Mouse (Mus musculus): ENCODE data around the gene Unc13b.

The Unc13b gene

DNA sequence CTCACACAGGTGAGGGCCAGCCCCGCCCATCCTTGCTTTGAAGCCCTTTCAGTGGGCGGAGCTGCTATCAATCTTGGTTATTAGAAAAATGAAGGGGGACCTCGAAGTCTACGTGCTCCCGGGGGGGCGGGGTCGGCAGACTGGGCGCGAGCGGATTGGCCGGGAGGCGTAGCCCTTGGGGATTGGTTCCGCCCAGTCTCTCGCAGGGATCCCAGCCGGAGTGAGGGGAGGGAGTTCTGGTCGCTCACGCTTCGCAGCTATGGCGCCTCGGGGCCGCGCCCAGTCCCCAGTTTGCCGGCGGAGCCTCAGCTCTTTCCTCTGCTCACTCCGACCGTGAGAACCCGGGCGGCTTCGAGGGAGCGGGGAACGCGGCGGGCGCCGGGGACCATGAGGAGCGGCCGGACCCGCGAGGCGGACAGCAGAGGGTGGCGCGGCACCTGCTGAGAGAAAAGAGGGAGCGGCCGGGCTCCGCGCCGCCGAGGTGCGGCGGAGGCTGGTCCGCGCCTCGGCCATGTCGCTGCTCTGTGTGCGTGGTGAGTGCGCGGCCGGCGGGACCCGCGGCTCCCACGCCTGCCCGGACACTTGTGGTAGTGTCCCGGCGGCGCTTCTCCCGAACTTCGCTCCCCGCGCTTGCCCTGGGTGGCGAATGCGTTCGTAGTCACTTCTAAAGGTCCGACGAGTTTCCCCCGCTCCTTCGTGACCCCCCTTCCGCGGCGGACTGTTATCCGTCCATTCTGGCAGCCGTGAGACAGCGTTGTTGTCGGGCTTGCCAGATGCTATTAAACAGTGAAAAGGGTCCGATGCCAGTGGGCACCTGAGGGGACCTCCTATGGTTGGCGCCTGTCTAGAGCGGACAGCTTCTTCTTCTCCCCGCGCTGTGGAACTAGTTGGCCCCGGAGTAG, at the start of gene Unc13b:
Gene Unc13b (plus strand): TSS at position 201 of the 902 bp plus-strand sequence.
- DNase-seq (ENCODE audit: low spot score in 2 of 2): peak; percentile 87 to 90

DNA sequence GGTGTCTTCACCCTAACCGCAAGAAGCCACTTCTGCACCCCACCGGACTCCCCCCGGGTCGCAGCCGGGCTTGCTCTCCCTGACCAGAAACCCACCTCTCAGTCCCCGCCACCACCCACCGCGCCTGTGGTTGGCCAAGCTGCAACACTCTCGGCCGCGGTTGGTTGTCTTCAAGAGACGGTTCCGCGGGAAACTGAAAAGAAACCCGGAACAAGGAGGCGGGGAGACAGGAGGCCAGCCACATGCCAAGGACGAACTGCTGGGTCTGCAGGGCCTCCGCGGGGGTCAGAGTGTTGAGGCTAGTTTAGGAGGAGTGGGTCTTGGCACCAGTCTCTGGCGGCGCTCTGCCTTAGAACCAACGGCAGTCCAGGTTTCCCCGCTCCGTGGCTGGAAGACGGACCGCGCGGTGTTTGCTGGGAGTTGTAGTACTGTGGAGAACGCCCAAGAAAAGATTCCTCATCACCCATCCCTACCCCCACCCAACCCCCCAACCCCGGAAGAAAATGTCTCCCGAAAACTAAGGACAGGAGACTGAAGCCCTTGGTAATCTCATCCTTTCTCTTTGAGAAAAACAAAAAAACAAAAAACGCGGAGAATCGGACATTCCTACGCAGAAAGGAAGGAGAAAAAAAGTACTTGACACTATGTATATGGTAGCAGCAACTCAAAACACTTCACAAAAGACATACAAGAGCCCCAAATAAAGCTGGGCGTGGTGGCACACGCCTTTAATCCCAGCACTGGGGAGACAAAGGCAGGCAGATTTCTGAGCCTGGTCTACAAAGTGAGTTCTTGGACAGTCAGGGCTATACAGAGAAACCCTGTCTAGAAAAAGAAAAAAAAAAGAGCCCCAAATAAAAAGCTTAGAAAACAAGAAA, 48.4 kb upstream of the Unc13b start, which contains the start of gene Fancg:
Gene Fancg (minus strand): TSS at position 346 of the 878 bp plus-strand sequence.
- DNase-seq (ENCODE audit: low spot score in 2 of 2): peak; percentile 86 to 87

DNA sequence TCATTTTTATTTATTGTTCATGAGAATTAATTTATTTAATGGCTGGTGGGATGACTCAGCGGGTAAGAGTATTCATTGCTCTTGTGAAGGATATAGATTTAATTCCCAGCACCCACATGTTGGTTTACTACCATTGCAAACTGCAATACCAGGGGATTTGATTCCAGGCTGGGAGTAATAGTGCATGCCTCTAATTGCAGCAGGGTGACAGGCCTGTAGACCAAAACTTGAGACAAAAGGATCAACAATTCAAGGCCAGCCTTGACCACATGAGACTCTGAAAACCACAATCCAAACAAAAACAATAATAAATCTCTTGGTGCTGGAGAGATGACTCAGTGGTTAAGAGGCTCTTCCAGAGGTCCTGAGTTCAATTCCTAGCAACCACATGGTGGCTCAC, 46.7 kb upstream of the Unc13b start:
- DNase-seq (ENCODE audit: low spot score in 2 of 2): no peak

DNA sequence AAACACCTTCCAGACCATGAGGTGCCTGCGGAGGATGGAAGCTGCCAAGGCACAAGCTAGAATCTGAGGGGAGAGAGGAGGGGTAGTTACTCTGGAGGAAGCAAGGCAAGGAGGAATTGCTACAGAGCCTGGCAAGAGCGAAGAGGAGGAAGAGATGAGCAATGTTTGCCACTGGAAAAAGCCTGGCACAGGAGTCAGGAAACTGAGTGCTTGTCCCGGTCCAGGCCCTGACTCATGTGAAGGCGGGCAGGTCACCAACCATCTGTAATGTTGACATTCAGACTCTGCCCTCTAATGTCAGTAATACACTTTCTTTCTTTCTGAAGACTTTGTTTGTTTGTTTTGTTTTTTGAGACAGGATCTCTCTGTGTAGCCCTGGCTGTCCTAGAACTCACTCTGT, 40.6 kb upstream of the Unc13b start:
- no peak for DNase-seq (ENCODE audit: low spot score in 2 of 2)

DNA sequence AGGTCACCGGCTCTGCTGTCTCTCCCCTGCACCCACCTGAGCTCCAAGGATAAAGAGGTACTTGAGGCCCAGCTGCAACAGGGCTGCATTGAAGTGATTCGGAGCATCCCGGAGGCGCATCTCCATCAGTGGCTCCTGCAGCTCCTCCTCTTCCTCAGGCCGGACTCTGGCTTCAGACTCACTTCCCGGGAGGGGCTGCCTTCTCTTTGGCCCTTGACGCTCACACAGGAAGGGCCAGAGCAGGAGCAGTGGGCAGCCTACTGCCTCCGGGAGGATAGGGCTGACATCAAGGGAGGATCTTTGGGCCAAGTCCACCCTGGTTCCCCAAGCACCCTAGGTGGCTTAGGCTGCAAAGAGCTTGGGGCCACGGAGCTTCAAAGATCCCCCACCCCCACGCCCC, 39.6 kb upstream of the Unc13b start:
- peak in 1 of 2 experiments; percentile 41 for DNase-seq (ENCODE audit: low spot score in 2 of 2)

DNA sequence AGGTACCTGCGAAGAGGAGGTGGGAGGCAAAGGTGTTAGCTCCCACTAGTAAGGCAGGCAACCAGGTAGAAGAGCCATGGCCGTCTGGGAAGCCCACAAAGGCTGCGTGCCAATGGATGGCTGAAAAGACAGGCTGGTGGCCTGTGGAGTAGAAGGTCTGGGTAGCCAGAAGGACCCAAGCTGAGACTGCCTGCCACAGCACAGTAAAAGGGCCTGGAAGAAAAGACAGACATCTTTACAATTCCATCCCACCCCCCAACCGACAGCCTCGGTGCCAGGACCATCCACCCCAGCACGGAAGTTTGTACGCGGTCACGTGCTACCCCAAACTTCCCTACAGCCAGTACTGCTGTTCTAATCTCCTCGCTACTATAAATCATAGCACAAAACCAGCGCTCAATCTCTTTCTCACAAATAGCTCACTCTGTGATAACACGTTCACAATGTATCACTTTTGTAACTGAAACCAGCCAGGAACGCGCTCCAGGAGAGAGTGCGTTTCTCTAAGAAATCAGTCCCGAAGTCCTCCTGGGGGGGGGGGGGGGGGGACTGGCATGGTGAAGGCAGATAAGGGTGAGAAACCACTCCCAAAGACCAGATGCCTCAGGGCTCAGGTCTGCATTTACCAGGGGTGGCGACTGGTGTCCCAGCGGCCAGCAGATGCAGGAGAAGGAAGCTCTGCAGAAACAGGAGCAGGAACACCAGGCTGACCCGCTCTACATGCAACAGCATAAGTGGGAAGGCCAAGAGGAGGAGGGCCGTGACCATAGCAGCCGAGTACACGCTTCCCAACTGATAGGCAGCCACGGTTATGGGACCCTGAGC, 38.9 kb upstream of the Unc13b start:
- DNase-seq (ENCODE audit: low spot score in 2 of 2): no peak

DNA sequence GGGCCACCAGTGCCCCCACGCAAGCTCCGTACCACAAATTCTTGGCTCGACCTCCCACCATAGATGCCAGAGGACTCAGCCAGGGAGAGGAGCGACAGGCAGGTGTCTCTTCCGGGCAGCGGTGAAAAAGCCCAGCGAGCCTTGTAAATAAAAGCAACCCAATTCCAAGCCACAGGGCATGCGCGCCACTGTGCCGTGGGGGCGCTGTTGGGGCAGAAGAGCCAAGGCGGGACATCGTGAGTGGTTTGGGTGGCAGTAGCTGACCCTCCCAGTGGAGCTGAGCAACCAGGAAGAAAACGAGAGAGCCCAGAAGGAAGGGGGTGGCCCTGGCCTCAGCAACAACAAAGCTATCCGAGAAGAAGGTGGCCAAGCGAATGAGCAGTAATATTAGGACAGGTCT, 37.9 kb upstream of the Unc13b start:
- no peak for DNase-seq (ENCODE audit: low spot score in 2 of 2)

DNA sequence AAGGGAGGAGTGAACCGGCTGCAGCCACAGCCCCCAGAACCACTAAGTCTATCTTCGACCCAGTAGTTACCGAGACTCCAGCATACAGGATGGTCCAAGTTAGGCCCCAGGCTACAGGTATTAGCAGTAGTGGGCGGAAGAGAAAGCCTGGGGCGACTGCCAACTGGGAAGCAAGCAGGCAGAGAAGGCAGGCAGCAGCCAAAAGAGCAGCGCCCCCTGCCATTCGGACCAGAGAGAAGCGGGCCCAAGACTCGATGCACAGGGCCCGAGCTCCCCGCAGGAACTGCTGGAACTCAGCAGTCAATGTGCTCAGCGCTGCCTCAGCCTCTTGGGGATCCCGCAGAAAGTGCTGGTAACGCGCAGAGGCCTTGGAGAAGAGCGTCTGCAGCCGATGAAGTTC, 37.4 kb upstream of the Unc13b start:
- DNase-seq (ENCODE audit: low spot score in 2 of 2): no peak

DNA sequence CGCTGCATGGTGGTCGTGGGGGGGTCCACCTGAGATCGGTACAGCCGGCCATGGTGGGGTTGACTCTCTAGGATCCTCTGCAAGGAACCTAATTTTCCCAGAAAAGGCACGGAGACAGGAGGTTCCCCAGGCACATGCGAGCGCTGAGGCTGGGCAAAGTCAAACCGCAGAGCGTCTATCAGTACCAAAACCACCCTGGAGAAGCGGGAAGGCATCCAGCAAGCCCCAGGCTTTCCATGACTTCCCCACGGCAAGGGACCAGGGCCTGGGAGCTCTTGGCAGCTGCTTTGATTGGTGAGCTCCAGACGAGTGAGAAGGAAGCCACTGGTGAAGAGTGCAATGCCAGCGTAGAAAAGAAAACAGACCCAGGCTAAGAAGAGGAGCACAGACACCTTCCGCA, 34.1 kb upstream of the Unc13b start:
- no peak for DNase-seq (ENCODE audit: low spot score in 2 of 2)

DNA sequence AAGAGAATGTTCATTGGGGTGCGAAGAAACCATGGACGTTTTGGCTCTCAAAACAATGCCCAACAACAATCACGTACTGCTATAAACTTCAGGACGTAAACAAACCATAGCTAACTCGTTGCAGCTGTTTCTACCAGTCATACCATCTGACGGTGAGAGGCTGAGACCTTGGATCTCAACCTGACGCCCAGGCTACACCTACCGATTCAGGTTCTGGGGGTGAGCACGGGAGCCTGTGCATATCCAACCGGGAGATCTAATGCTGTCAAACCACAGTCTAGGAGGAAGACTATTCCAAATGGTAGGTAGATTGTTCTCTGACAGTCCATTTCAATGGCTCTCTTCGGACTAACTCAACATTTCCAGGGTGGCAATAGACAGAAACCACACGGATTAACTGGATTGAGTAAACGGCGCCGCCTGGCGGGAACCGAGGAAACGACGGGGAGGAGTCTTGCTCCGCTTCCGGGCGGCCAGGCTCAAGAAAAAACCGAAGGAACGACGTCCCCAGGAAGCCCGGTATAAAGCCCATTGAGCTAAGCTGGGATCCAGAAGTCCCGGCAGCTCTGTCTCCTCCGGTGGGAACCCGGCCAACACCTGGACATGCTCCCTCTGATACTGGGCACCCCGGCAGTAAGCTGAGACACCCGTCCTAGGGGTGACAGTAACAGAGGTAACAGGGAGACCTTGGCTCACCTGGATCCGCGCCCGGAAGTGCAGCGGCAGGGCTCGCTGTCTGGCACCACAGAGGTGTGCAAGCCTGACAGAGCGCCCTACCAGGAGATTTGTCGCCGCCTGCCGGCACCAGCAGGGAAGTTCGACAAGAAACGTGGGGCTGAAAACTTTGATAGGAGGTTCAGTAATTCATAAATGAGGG, 33.4 kb upstream of the Unc13b start, which contains the start of gene Pigo:
Gene Pigo (minus strand): TSS at position 736 of the 877 bp plus-strand sequence.
- DNase-seq (ENCODE audit: low spot score in 2 of 2): peak; percentile 90 to 94

DNA sequence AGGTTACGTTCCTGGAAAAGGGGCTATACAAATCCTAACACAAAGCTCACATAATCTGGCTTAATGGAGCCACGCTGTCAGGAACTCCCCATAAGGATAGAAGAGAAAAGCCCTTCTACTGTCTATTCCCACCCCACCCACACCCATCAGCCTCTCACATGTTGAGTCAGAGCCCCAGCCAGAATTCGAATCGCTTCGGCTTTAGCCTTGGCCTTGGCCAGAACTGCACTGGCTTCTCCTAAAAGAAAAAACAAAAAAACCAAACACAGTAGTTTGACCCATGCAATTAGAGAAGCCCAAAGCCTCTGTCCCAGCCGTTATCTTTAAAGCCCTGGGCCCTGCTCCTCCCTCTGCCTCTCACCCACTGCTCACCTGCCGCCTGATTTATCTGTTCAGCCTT, 29.6 kb upstream of the Unc13b start:
- no peak for DNase-seq (ENCODE audit: low spot score in 2 of 2)

DNA sequence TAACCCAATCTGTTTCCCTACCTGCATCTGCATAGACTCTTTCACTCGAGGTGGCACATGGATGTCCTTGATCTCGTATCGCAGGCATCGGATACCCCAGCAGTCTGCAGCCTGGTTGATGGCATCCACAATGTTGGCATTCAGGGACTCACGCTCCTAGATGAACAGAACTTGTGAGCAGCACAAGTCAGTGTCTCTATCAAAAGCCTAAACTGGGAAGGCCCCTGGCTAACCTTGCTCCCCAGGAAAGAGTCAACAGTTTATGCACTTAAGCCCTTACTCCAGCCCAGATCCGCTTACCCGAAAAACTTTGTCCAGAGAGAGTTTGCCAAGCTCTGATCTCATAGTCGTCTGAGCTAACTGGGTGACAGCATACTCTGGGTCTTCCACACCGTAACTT, 29.0 kb upstream of the Unc13b start:
- DNase-seq (ENCODE audit: low spot score in 2 of 2): no peak

DNA sequence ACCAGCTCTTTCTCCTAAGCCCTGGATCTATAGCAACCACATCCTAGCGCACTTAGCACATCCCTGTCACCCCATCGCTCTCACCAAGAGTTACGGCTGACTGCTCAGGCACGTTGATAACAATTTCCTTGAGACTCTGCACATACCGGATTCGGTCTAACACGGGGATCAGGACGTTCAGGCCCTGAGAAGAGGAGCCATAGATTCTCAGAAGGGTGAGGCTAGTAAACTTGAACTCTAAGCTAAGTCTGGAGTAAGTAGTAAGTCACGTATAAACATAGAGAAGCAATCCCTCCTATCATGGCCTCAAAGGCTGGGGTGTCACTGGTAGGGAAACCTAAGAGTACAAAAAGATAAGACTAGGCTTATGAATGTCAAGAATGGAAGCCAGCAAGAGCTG, 28.4 kb upstream of the Unc13b start:
- DNase-seq (ENCODE audit: low spot score in 2 of 2): no peak

DNA sequence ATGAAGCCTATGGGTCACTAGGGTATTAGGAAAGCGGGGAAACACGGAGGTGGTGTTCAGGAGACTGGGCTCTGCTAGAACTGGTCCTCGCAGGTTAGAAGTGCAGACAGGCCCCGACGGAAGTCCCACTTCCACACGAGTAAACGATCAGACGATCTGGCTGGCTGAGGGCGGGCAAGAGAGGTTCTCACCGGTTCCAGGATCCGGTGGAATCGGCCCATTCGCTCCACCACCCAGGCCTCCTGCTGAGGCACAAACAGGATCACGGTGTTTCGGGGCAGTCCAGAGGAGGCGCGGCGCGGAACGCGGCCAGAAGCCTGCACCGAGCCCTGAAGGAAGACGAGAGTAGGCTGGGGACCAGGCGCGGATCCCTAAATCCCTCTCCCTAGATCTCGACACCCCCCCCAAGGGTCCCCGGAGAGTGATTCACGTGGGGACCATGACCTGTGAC, 27.9 kb upstream of the Unc13b start:
- no peak for DNase-seq (ENCODE audit: low spot score in 2 of 2)

DNA sequence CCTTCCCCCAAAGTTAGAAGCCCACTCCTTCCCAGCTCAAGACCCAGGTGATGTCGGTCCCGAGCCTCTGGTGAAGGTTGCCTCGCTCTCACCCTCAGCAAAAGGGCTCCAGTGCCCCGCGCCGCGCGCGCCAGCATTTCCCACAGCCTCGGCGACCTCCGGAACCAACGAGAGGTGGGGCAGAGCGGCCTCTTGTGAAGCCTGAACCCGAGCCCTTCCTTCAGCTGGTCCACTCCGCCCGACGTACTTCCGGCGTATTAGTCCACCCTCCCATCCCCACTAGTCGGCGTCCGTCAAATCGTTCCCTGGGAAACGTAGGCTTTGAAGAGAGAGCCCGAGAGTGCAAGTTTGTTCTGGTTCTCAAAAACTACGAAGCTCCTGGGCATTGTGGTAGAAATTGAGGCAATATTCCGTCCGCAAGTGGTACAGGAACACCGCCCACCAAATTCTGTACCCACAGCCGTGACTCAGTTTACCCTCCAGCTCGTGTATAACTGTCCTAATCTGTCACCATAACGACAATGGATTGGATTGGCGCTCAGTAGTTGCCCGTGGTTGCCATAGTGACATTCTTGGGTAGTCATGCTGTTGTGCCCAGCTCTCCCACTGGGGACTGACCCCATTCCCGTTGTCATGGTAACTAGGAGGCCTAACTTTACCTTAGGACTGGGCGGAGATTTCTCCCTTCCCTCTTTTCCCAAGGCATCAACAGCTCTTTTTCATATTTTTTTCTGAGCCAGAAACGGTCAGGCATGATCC, 27.3 kb upstream of the Unc13b start, which contains the start of gene Stoml2:
Gene Stoml2 (minus strand): TSS at position 474 of the 759 bp plus-strand sequence.
- peak; percentile 92 to 93 for DNase-seq (ENCODE audit: low spot score in 2 of 2)

DNA sequence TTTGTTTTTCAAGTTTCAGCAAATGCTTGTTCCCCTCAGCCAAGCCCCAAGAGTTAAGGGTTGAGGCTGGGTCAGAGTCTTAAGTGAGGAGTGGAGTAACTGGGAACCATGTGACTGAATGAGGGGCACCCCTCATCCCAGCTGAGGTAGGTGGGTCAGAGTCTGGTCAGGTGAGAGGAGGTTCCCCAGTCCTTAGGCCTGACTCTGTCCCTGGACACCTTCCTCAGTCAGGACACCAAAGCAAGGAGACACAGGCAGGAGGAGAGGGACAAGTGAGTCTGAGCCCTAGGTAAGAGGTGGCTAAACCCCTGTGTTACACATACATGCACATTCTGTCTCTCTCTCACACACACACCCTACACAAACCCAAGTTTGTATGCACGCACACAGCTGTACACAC, 26.3 kb upstream of the Unc13b start:
- no peak for DNase-seq (ENCODE audit: low spot score in 2 of 2)

DNA sequence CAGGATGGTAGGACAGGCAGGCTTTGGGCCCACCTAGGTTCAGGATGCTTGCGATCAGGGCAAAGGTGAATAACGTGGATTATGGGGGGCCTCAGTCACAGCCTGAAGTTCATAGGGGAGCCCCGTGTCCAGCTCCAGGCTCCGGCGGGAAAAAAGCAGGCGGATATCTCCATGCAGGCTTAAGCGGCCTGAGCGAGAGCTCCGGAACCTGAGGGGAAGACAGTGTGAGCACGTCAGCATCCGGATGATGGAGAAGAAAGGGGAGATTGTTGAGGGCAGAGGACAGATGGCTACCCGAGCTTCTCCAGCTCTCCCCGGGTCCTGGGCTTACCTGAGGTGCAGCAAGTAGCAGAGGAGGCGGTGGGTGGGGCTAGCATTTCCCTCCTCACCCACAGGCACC, 25.3 kb upstream of the Unc13b start:
- DNase-seq (ENCODE audit: low spot score in 2 of 2): no peak

DNA sequence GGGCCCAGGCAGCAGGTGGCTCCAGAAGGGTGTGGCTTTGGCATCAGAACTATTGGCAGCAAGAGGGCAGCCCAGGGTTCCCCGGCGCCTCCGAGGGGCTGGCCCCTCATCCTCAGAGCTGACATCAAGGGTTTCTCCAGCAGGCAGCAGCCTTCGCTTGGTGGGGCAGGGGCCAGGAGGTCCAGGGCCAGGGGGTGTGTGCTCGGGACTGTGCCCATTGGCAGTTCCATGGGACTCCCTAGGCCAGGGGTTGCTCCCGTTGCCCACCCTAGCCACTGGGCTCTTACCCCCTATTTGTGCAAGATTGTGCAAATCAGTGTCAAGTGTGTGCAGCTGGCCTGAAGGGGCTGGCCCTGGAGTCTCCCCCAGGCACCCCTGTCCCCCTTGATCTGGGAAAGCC, 22.9 kb upstream of the Unc13b start:
- DNase-seq (ENCODE audit: low spot score in 2 of 2): no peak

DNA sequence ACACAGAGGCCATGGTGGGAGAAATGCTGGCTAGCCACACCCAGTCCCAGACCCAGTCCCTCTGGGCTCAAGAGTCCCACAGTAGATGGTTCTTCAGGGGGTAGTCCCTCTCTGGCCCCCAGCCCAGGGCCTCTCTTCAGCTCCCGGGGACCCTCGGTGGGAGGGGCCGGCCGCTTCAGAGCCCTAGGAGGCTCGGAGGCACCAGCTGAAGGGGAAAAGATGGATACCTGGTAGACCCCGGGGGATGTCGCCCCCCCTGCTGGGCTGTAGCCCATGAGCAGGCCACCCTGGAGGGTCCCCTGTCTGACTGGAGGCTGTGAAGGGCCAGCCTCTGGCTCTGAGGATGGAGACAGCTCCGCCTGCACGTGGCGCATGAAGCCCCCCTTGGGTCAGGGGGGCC, 22.4 kb upstream of the Unc13b start:
- DNase-seq (ENCODE audit: low spot score in 2 of 2): no peak
